Mouse (Mus musculus) colon, adult 2 months (tissue): ENCODE data around the gene Arsg. TPM values are rescaled to one million over a fixed set of nuclear protein-coding genes. Genes with fewer than 3 reads are reported as not detected.

ENCODE experiments used
- polyA plus RNA-seq: library from polyadenylated mRNA; depleted of rRNA; stranded (reverse); fragments of >200 nt; gene quantifications from 2 replicates; pipeline ENCODE4 v1.2.3, GENCODE M21; 2012; rRNA removed

Gene Arsg
- polyA plus RNA-seq = 3.2 and 3.9 TPM in 2 replicates

GRCm38 (mm10) chr11:109473171-109474085 is at the start of gene Arsg, which contains the start of gene Slc16a6:
Arsg (plus strand) TSS chr11:109473374.
Slc16a6 (minus strand) TSS chr11:109473598.

GRCm38 (mm10) chr11:109425392-109426271 is 47.5 kb upstream of the Arsg start, which contains the start of gene Amz2:
Amz2 (plus strand) TSS chr11:109425946.

GRCm38 (mm10) chr11:109611303-109612149 is 138.4 kb downstream of the Arsg start, which contains the start of gene Wipi1:
Wipi1 (minus strand) TSS chr11:109611967.

Other genes with a start within 250 kb of the Arsg start
- gene Rgs9, start 175.2 kb upstream of the Arsg start, polyA plus RNA-seq = 2.0 and 2.4 TPM in 2 replicates
- 56.4 and 56.5 TPM in 2 replicates for gene Gna13, start 110.5 kb upstream of the Arsg start, polyA plus RNA-seq
- not detected in 2 replicates for gene 9930022D16Rik, start 59.5 kb upstream of the Arsg start, polyA plus RNA-seq
- 17.2 and 18.5 TPM in 2 replicates for gene Amz2, start 47.4 kb upstream of the Arsg start, polyA plus RNA-seq
- gene Slc16a6, start 224 bp downstream of the Arsg start, polyA plus RNA-seq = 1.0 and 1.3 TPM in 2 replicates
- 13.7 and 17.1 TPM in 2 replicates for gene Wipi1, start 138.6 kb downstream of the Arsg start, polyA plus RNA-seq
- 62.4 and 63.7 TPM in 2 replicates for gene Prkar1a, start 176.0 kb downstream of the Arsg start, polyA plus RNA-seq
- gene Fam20a, start 248.9 kb downstream of the Arsg start, polyA plus RNA-seq = 6.0 and 7.4 TPM in 2 replicates